Mouse (Mus musculus): ENCODE results near the gene Anks1. TPM values are rescaled to one million over a fixed set of nuclear protein-coding genes. Genes with fewer than 3 reads are reported as not detected.

The Anks1 gene
- total RNA-seq, 1 experiment: 20.9 TPM

DNA sequence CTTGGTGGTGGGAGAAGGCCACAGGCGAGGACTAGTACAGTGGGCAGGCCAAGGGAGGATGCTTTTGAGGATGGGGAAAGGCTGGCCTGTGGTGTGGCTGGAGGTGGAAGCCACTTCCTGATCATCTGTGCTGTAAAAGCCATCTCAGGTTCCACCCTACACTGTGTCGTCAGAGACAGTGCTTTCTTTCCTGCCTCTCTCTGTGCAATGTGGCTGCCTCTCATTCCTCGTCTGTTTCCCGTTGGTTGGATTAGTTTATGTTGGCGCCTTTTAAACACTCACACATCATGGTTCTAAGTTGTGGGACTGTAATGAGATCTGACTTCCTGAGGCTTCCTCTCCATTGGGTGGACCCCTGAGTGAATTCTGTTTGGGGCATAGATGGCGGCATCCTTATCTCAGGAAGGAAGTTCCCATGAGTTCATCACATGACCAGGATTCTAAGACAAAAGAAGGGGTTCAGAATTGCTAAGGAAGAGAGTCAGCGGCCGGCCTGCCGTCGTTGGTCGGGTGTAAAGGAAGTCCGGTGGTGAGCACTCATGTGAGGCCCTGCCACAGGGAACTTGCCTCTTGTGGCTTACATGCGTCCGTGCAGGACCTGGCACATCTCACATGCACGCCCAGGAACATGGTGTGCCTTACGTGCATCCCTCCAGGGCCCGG is 106.1 kb downstream of the Anks1 start:
- DNase-seq (ENCODE audit: low read depth, low spot score): no peak
- Histone ChIP-seq H3K27ac (ENCODE audit: insufficient read depth, low read depth, low read length, poor library complexity, severe bottlenecking) (no peak overlapping the region), H3K9ac (ENCODE audit: insufficient read depth, low read depth, low read length, poor library complexity, severe bottlenecking) (no peak overlapping the region), H3K4me3 (ENCODE audit: insufficient read depth in 1 of 2, low read depth in 1 of 2, low read length in 2 of 2, poor library complexity in 1 of 2, severe bottlenecking in 1 of 2) (no peak overlapping the region), H3K4me1 (ENCODE audit: control insufficient read depth in 2 of 2, insufficient read depth in 2 of 2, low read length in 2 of 2, poor library complexity in 1 of 2) (peaks cover 11 to 32% of the 10 kb centered on the region in 2 experiments), H3K36me3 (ENCODE audit: control insufficient read depth, insufficient read depth, low read length, poor library complexity, severe bottlenecking) (no peaks in the 10 kb centered on the region; the same call in 1 of the 2 replicates), H3K9me3 (ENCODE audit: control insufficient read depth, insufficient read depth, low read depth, low read length) (no peaks in the 10 kb centered on the region)
- TF ChIP-seq CHD2 (IDR thresholded peaks at IDR 0.05; ENCODE audit: low read depth, low read length) (no peak), HCFC1 (IDR thresholded peaks at IDR 0.05; ENCODE audit: borderline replicate concordance, insufficient read depth, low read length) (no peak), MAFK (IDR thresholded peaks at IDR 0.05; ENCODE audit: insufficient read depth, low read depth, low read length) (no peak), ZNF384 (IDR thresholded peaks at IDR 0.05; ENCODE audit: low read depth, low read length) (no peak), ZC3H11A (IDR thresholded peaks at IDR 0.05; ENCODE audit: borderline replicate concordance, low read depth, low read length) (no peak)
- in situ Hi-C loops (cut with MboI; ENCODE audit: low sequenced_read_pairs in 2 of 2, unreplicated experiment in 2 of 2): no loop called here

DNA sequence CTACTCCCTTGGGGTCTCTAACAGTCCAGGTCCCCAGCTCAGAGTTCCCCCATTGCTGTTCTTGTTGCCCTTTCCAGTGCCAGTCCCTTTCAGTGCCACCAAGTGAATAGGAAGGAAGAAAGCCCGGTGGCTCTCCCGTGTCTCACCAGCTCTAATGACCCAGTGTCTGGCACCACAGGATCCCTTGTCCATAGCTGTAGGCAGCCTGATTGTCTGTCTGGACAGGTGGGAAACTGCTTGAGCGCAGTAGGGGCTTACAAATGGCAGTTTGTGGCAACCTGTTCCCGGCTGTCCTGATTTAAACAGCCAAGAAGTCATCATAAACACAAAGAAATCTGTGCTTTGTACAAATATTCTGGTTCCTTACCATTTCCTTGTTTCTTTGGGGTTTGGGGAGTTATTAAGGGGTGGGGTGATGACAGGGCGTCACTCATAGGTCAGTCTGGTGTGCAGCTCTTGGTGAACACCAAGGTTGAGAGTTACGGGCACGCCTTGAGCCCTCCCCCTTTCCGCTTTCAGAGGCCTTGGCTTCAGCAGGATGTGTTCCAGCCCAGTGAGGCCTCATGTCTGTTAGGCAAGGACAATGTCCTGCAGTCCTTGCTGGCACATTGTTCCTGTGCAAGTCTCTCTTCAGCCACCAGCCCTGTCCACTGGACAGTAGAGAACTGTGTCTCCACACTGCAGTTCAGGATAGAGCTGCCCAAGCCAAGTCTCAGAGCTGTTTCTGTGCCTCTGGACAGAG is 107.1 kb downstream of the Anks1 start:
- Histone ChIP-seq H3K9ac (ENCODE audit: insufficient read depth, low read depth, low read length, poor library complexity, severe bottlenecking) (no peak overlapping the region; the same call in 1 of the 2 replicates), H3K9me3 (ENCODE audit: control insufficient read depth, insufficient read depth, low read depth, low read length) (no peaks in the 10 kb centered on the region), H3K27ac (ENCODE audit: insufficient read depth, low read depth, low read length, poor library complexity, severe bottlenecking) (no peak overlapping the region), H3K36me3 (ENCODE audit: control insufficient read depth, insufficient read depth, low read length, poor library complexity, severe bottlenecking) (no peaks in the 10 kb centered on the region; the same call in 1 of the 2 replicates), H3K4me1 (ENCODE audit: control insufficient read depth in 2 of 2, insufficient read depth in 2 of 2, low read length in 2 of 2, poor library complexity in 1 of 2) (peaks cover 14 to 35% of the 10 kb centered on the region in 2 experiments), H3K4me3 (ENCODE audit: insufficient read depth in 1 of 2, low read depth in 1 of 2, low read length in 2 of 2, poor library complexity in 1 of 2, severe bottlenecking in 1 of 2) (no peak overlapping the region)
- TF ChIP-seq ZNF384 (IDR thresholded peaks at IDR 0.05; ENCODE audit: low read depth, low read length) (no peak), HCFC1 (IDR thresholded peaks at IDR 0.05; ENCODE audit: borderline replicate concordance, insufficient read depth, low read length) (no peak), ZC3H11A (IDR thresholded peaks at IDR 0.05; ENCODE audit: borderline replicate concordance, low read depth, low read length) (no peak), CHD2 (IDR thresholded peaks at IDR 0.05; ENCODE audit: low read depth, low read length) (no peak), MAFK (IDR thresholded peaks at IDR 0.05; ENCODE audit: insufficient read depth, low read depth, low read length) (no peak)
- DNase-seq (ENCODE audit: low read depth, low spot score): no peak
- in situ Hi-C loops (cut with MboI; ENCODE audit: low sequenced_read_pairs in 2 of 2, unreplicated experiment in 2 of 2): no loop called here

DNA sequence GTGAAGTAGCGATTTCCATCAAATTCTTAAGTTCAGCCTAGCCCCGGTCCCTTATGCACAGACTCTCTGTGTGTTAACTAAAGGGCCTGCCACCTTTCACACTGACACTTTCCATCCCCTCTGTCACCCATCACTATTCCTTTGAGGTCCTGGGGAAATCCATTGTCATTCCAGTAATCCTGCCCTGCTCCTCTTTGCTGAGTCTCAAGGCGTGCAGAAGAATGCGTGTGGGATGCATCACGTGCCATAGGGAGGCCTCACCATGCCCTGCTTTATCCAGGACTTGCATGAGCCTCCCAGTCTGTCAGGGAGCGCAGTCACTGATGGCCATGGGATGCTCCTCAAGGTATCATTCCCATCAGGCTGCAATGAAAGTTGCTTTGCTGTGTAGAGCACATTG is 109.2 kb downstream of the Anks1 start:
- no peak overlapping the region for H3K27ac ChIP-seq (ENCODE audit: insufficient read depth, low read depth, low read length, poor library complexity, severe bottlenecking)
- H3K36me3 ChIP-seq (ENCODE audit: control insufficient read depth, insufficient read depth, low read length, poor library complexity, severe bottlenecking): no peaks in the 10 kb centered on the region
- TF ChIP-seq ZC3H11A (IDR thresholded peaks at IDR 0.05; ENCODE audit: borderline replicate concordance, low read depth, low read length): no peak
- no peak for TF ChIP-seq CHD2 (IDR thresholded peaks at IDR 0.05; ENCODE audit: low read depth, low read length)
- TF ChIP-seq HCFC1 (IDR thresholded peaks at IDR 0.05; ENCODE audit: borderline replicate concordance, insufficient read depth, low read length): no peak
- no peak for TF ChIP-seq MAFK (IDR thresholded peaks at IDR 0.05; ENCODE audit: insufficient read depth, low read depth, low read length)
- TF ChIP-seq ZNF384 (IDR thresholded peaks at IDR 0.05; ENCODE audit: low read depth, low read length): no peak
- no peak for DNase-seq (ENCODE audit: low read depth, low spot score)
- no peak overlapping the region for H3K9ac ChIP-seq (ENCODE audit: insufficient read depth, low read depth, low read length, poor library complexity, severe bottlenecking)
- no peaks in the 10 kb centered on the region for H3K9me3 ChIP-seq (ENCODE audit: control insufficient read depth, insufficient read depth, low read depth, low read length)
- no peak overlapping the region for H3K4me3 ChIP-seq (ENCODE audit: insufficient read depth in 1 of 2, low read depth in 1 of 2, low read length in 2 of 2, poor library complexity in 1 of 2, severe bottlenecking in 1 of 2)
- H3K4me1 ChIP-seq (ENCODE audit: control insufficient read depth in 2 of 2, insufficient read depth in 2 of 2, low read length in 2 of 2, poor library complexity in 1 of 2): peaks cover 13 to 35% of the 10 kb centered on the region in 2 experiments; a peak in 3 of 4 replicates
- in situ Hi-C loops (cut with MboI; ENCODE audit: low sequenced_read_pairs in 2 of 2, unreplicated experiment in 2 of 2): no loop called here

DNA sequence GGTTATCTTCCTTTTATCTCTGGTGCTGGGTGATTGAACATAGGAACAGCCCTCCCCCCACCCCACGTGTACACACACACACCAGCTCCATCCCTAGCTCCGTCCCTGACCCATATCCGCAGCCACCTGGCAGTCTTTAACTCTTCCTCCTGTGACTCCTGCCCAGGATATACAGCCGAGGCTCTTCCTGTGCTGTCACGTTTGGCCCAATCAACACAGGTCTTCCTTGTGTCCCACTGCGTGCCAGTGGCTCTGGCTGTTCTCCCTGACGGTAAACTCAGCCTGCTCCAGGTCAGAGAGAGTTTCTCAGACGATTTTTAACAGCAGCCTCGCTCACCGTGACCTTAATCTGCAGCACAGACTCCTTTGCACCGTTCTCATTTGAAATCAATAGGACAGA is 109.7 kb downstream of the Anks1 start:
- no peaks in the 10 kb centered on the region for H3K36me3 ChIP-seq (ENCODE audit: control insufficient read depth, insufficient read depth, low read length, poor library complexity, severe bottlenecking)
- peaks cover 9 to 30% of the 10 kb centered on the region in 2 experiments; a peak in 3 of 4 replicates for H3K4me1 ChIP-seq (ENCODE audit: control insufficient read depth in 2 of 2, insufficient read depth in 2 of 2, low read length in 2 of 2, poor library complexity in 1 of 2)
- DNase-seq (ENCODE audit: low read depth, low spot score): no peak
- no peak overlapping the region for H3K4me3 ChIP-seq (ENCODE audit: insufficient read depth in 1 of 2, low read depth in 1 of 2, low read length in 2 of 2, poor library complexity in 1 of 2, severe bottlenecking in 1 of 2)
- no peak overlapping the region for H3K9ac ChIP-seq (ENCODE audit: insufficient read depth, low read depth, low read length, poor library complexity, severe bottlenecking)
- H3K9me3 ChIP-seq (ENCODE audit: control insufficient read depth, insufficient read depth, low read depth, low read length): no peaks in the 10 kb centered on the region
- no peak overlapping the region for H3K27ac ChIP-seq (ENCODE audit: insufficient read depth, low read depth, low read length, poor library complexity, severe bottlenecking)
- in situ Hi-C loops (cut with MboI; ENCODE audit: low sequenced_read_pairs in 2 of 2, unreplicated experiment in 2 of 2): no loop called here
- TF ChIP-seq ZNF384 (IDR thresholded peaks at IDR 0.05; ENCODE audit: low read depth, low read length) (no peak), HCFC1 (IDR thresholded peaks at IDR 0.05; ENCODE audit: borderline replicate concordance, insufficient read depth, low read length) (no peak), ZC3H11A (IDR thresholded peaks at IDR 0.05; ENCODE audit: borderline replicate concordance, low read depth, low read length) (no peak), MAFK (IDR thresholded peaks at IDR 0.05; ENCODE audit: insufficient read depth, low read depth, low read length) (no peak), CHD2 (IDR thresholded peaks at IDR 0.05; ENCODE audit: low read depth, low read length) (no peak)
